Mouse (Mus musculus) stomach, embryonic 14.5 days (tissue): Measurements from ENCODE around the gene Taco1. TPM values are rescaled to one million over a fixed set of nuclear protein-coding genes. Genes with fewer than 3 reads are reported as not detected.

Experiments used
- ATAC-seq: fragments of 200-750 bp; cut with Nextera tagmentation; 2 replicates; pipeline ENCODE4 v1.8.0; 2017; ENCODE audit warnings: low read depth, moderate TSS enrichment; ENCODE audit not compliant: insufficient number of reproducible peaks, insufficient read depth, low FRiP score
- H3K27ac ChIP-seq: fragments of 300-500 bp; sonication (generic); 2 replicates; pipeline ENCODE4 v1.5.1; 2014; ENCODE audit warnings: mild to moderate bottlenecking, low read length, moderate library complexity, mixed read lengths
- H3K27me3 ChIP-seq: fragments of 300-500 bp; sonication (generic); 2 replicates; pipeline ENCODE4 v1.6.1; 2014; ENCODE audit warnings: low read length, control low read depth, mixed read lengths; ENCODE audit not compliant: control insufficient read depth, insufficient read depth
- H3K36me3 ChIP-seq: fragments of 300-500 bp; sonication (generic); 2 replicates; pipeline ENCODE4 v1.6.1; 2014; ENCODE audit warnings: mild to moderate bottlenecking, control low read depth, low read length, moderate library complexity, mixed read lengths; ENCODE audit not compliant: control insufficient read depth, insufficient read depth
- H3K4me1 ChIP-seq: fragments of 300-500 bp; sonication (generic); 2 replicates; pipeline ENCODE4 v1.6.1; 2014; ENCODE audit warnings: low read length, control low read depth, mixed read lengths; ENCODE audit not compliant: control insufficient read depth, insufficient read depth
- H3K4me2 ChIP-seq: fragments of 300-500 bp; sonication (generic); replicated peaks from 2 replicates; pipeline ENCODE4 v1.6.1; 2014; ENCODE audit warnings: low read depth, low read length, control low read depth
- H3K4me3 ChIP-seq: fragments of 300-500 bp; sonication (generic); 2 replicates; pipeline ENCODE4 v1.5.1; 2014; ENCODE audit warnings: low read depth, low read length, control low read depth
- H3K9ac ChIP-seq: fragments of 300-500 bp; sonication (generic); replicated peaks from 2 replicates; pipeline ENCODE4 v1.6.1; 2014; ENCODE audit warnings: low read depth, mild to moderate bottlenecking, control low read depth, low read length, moderate library complexity, mixed read lengths
- H3K9me3 ChIP-seq: fragments of 300-500 bp; sonication (generic); 2 replicates; pipeline ENCODE4 v1.6.1; 2016; ENCODE audit warnings: low read depth, low read length, control low read depth; ENCODE audit not compliant: control insufficient read depth
- WGBS: fragments of 180-500 bp; shearing (Covaris S2); extraction: QIAGEN DNeasy Blood & Tissue Kit; methylation state at CpG from one replicate; pipeline ENCODE4 v1.1.7; 2014; 5-methylcytosine and 5-hydroxymethylcytosine counted together
- polyA plus RNA-seq: library from polyadenylated mRNA; unstranded; fragments of >200 nt; fragmentation: Nextera tagmentation; extraction: Ambion mirVana; gene quantifications from 2 replicates; pipeline ENCODE4 v1.2.1, GENCODE M21; 2014

Taco1 gene
- polyA plus RNA-seq, 1 experiment from 2014 or later: 11.1 TPM

GRCm38 (mm10) chr11:106111688-106112087 lies 45.8 kb downstream of the Taco1 start:
- H3K4me2 ChIP-seq: no peak overlapping the region
- no peaks in the 10 kb centered on the region for H3K4me1 ChIP-seq
- no peaks in the 10 kb centered on the region for H3K9me3 ChIP-seq
- peaks cover 21% of the 10 kb centered on the region for H3K36me3 ChIP-seq
- H3K9ac ChIP-seq: no peak overlapping the region
- ATAC-seq: no peak
- no peaks in the 10 kb centered on the region for H3K27me3 ChIP-seq
- no peak overlapping the region for H3K27ac ChIP-seq
- no peak overlapping the region for H3K4me3 ChIP-seq

- 95% methylated on average over 5 of the region's 5 CpGs for WGBS
- peaks cover 32% of the 10 kb centered on the region for H3K36me3 ChIP-seq
- H3K27me3 ChIP-seq: no peaks in the 10 kb centered on the region
- no peak overlapping the region for H3K4me3 ChIP-seq
- no peaks in the 10 kb centered on the region for H3K4me1 ChIP-seq
- no peak overlapping the region for H3K9ac ChIP-seq
- H3K4me2 ChIP-seq: no peak overlapping the region
- H3K27ac ChIP-seq: no peak overlapping the region
- no peak for ATAC-seq
- H3K9me3 ChIP-seq: no peaks in the 10 kb centered on the region
These were observed 56.4 kb downstream of the Taco1 start for GRCm38 (mm10) chr11:106122221-106122620.

GRCm38 (mm10) chr11:106122736-106123135 lies 56.9 kb downstream of the Taco1 start:
- H3K9me3 ChIP-seq: no peaks in the 10 kb centered on the region
- no peak overlapping the region for H3K4me2 ChIP-seq
- H3K27ac ChIP-seq: no peak overlapping the region
- WGBS: 80% methylated on average over 3 of the region's 3 CpGs
- no peak overlapping the region for H3K4me3 ChIP-seq
- H3K36me3 ChIP-seq: peaks cover 28% of the 10 kb centered on the region
- no peak overlapping the region for H3K9ac ChIP-seq
- ATAC-seq: no peak
- H3K4me1 ChIP-seq: no peaks in the 10 kb centered on the region
- no peaks in the 10 kb centered on the region for H3K27me3 ChIP-seq

Other genes starting within 250 kb of the Taco1 start
- gene Cyb561, start 112.7 kb upstream of the Taco1 start, polyA plus RNA-seq: 36.8 and 39.0 TPM in 2 replicates
- 0.72 and 0.80 TPM in 2 replicates for gene Ace, start 98.1 kb upstream of the Taco1 start, polyA plus RNA-seq
- not detected in 2 replicates for gene Ace3, start 71.4 kb upstream of the Taco1 start, polyA plus RNA-seq
- gene Kcnh6, start 57.9 kb upstream of the Taco1 start, polyA plus RNA-seq: 0.07 and 0.38 TPM in 2 replicates
- gene Dcaf7, start 29.2 kb upstream of the Taco1 start, polyA plus RNA-seq: 61.9 and 63.0 TPM in 2 replicates
- 20.7 and 25.8 TPM in 2 replicates for gene Map3k3, start 18.6 kb downstream of the Taco1 start, polyA plus RNA-seq
- not detected in 2 replicates for gene Gm10840, start 94.8 kb downstream of the Taco1 start, polyA plus RNA-seq
- gene Limd2, start 94.8 kb downstream of the Taco1 start, polyA plus RNA-seq: 149 and 157 TPM in 2 replicates
- gene Strada, start 136.1 kb downstream of the Taco1 start, polyA plus RNA-seq: 23.2 and 27.5 TPM in 2 replicates
- gene Ccdc47, start 150.3 kb downstream of the Taco1 start, polyA plus RNA-seq: 60.2 and 68.1 TPM in 2 replicates
- 67.9 TPM in 2 replicates for gene Ddx42, start 150.9 kb downstream of the Taco1 start, polyA plus RNA-seq
- 50.2 and 54.3 TPM in 2 replicates for gene Ftsj3, start 190.0 kb downstream of the Taco1 start, polyA plus RNA-seq
- 241 and 254 TPM in 2 replicates for gene Psmc5, start 190.1 kb downstream of the Taco1 start, polyA plus RNA-seq
- 82.8 and 86.2 TPM in 2 replicates for gene Smarcd2, start 206.9 kb downstream of the Taco1 start, polyA plus RNA-seq
- 0.07 and 0.41 TPM in 2 replicates for gene Tcam1, start 210.6 kb downstream of the Taco1 start, polyA plus RNA-seq
- gene Gh, start 235.8 kb downstream of the Taco1 start, polyA plus RNA-seq: not detected in 2 replicates
- gene Cd79b, start 248.7 kb downstream of the Taco1 start, polyA plus RNA-seq: 2.7 and 2.9 TPM in 2 replicates